In genomic region chr1:74035487-74035886, GRCm38 (mm10) we compare ENCODE assay signal across 9 mouse cellular contexts.
DNase-seq lines count a peak whose midpoint lies in the region; ATAC-seq and TF ChIP-seq lines count a peak whose summit lies in the region.
"Had no signal": no experiment of that assay in that cellular context is flagged by ENCODE, and none has a peak within 500 bp of the region (broad histone marks: within the 10 kb centered on the region; RNA-seq: fewer than 3 reads in every experiment).

No protein-coding gene starts in this region.

- peaks cover 41% of the 10 kb centered on the region for H3K4me1 ChIP-seq in lung, adult 2 months (ENCODE audit: control insufficient read depth, insufficient read depth, low read length)
- H3K4me1 ChIP-seq in intestine, embryonic 16.5 days (ENCODE audit: control insufficient read depth, insufficient read depth, low read length) = peaks cover 41% of the 10 kb centered on the region

- no peaks in the 10 kb centered on the region for H3K27me3 ChIP-seq in intestine, embryonic 16.5 days (replicated peaks; ENCODE audit: control insufficient read depth, insufficient read depth, low read length)
- no peaks in the 10 kb centered on the region for H3K27me3 ChIP-seq in myocyte (ENCODE audit: control insufficient read depth, insufficient read depth, insufficient read length)

- H3ac ChIP-seq in myocyte (ENCODE audit: control insufficient read depth, insufficient read length) = no peak overlapping the region

- 25% methylated on average over 4 of the region's 4 CpGs for WGBS in lung, adult 2 months
- WGBS in intestine, embryonic 16.5 days = 61% methylated on average over 4 of the region's 4 CpGs

- no peak overlapping the region for H3K27ac ChIP-seq in intestine, embryonic 16.5 days (ENCODE audit: low read length)

- no peaks in the 10 kb centered on the region for H3K9me3 ChIP-seq in intestine, embryonic 16.5 days (ENCODE audit: control insufficient read depth, low read length)

- H3K4me3 ChIP-seq in lung, adult 2 months (replicated peaks; ENCODE audit: extremely low read depth, low read depth, low read length) = peak overlapping the region; percentile 95
- H3K4me3 ChIP-seq in intestine, embryonic 16.5 days (ENCODE audit: low read length) = peak overlapping the region; percentile 59
- peak overlapping the region; percentile 42 for H3K4me3 ChIP-seq in myocyte

- TF ChIP-seq POLR2A in lung, adult 2 months (IDR thresholded peaks at IDR 0.05; ENCODE audit: borderline replicate concordance, extremely low read depth, low read depth, low read length) = no peak
- no peak for TF ChIP-seq POLR2A in myocyte (IDR thresholded peaks at IDR 0.05; ENCODE audit: insufficient read length, low read depth)

- H3K36me3 ChIP-seq in intestine, embryonic 16.5 days (ENCODE audit: control insufficient read depth, insufficient read depth, low read length) = no peaks in the 10 kb centered on the region
- H3K36me3 ChIP-seq in myocyte (ENCODE audit: control insufficient read depth, insufficient read depth) = no peaks in the 10 kb centered on the region

- ATAC-seq in intestine, embryonic 16.5 days = no peak
- no peak for ATAC-seq in megakaryocyte-erythroid progenitor cell, adult 5-6 weeks (replicated peaks; ENCODE audit: low FRiP score, low TSS enrichment, poor library complexity, severe bottlenecking)

- peaks cover 66% of the 10 kb centered on the region for H3K79me2 ChIP-seq in myocyte (ENCODE audit: control insufficient read depth, insufficient read depth)

- DNase-seq in heart, adult 11 months = peak; percentile 96
- no peak for DNase-seq in heart, postnatal 4 days
- DNase-seq in lung, adult 2 months = no peak
- DNase-seq in lung, postnatal 14 days = no peak
- no peak for DNase-seq in spleen, adult 18-20 months
- DNase-seq: cerebellum, adult 11-12 months had no signal

- no peak for TF ChIP-seq CTCF in lung, adult 2 months (IDR thresholded peaks at IDR 0.05; ENCODE audit: insufficient read depth, low read length)

- H3K9ac ChIP-seq in intestine, embryonic 16.5 days (ENCODE audit: low read depth, low read length) = peak overlapping the region; percentile 70

- H3K4me2 ChIP-seq in intestine, embryonic 16.5 days (ENCODE audit: low read depth, low read length) = peak overlapping the region; percentile 67
- peak overlapping the region; percentile 86 for H3K4me2 ChIP-seq in myocyte (ENCODE audit: low read depth)

TF ChIP-seq in myocyte, 11 proteins besides CTCF, POLR2A, EP300 and RAD21:
- TF ChIP-seq E2F4 (IDR thresholded peaks at IDR 0.05; ENCODE audit: insufficient read depth) (no peak), TCF12 (IDR thresholded peaks at IDR 0.05; ENCODE audit: insufficient read depth, poor library complexity, severe bottlenecking) (no peak), MYOD1 (IDR thresholded peaks at IDR 0.05; ENCODE audit: control insufficient read depth in 1 of 3, insufficient read length in 2 of 3, low read depth in 2 of 3) (no peak), USF1 (IDR thresholded peaks at IDR 0.05; ENCODE audit: low read depth) (no peak), POLR2AphosphoS2 (IDR thresholded peaks at IDR 0.05; ENCODE audit: insufficient read length, low read depth) (no peak), TCF3 (IDR thresholded peaks at IDR 0.05; ENCODE audit: insufficient read length, low read depth) (no peak), MYOG (IDR thresholded peaks at IDR 0.05; ENCODE audit: control insufficient read depth in 1 of 3, insufficient read depth in 1 of 3, insufficient read length in 2 of 3, low read depth in 2 of 3) (no peak), CEBPB (IDR thresholded peaks at IDR 0.05; ENCODE audit: insufficient read depth, poor library complexity, severe bottlenecking) (no peak)

Comparison
In these comparisons a context has a peak if more than half of its experiments do, and no peak if none do; other contexts are left out.
1. H3K4me3 ChIP-seq: peak in every context shown above with its lines; median percentile 95 in lung, adult 2 months; 59 in intestine, embryonic 16.5 days; 42 in myocyte.